Mouse (Mus musculus): Measurements from ENCODE around the gene Tex48. TPM values are rescaled to one million over a fixed set of nuclear protein-coding genes. Genes with fewer than 3 reads are reported as not detected.

Gene Tex48
- not detected in 2 replicates for polyA plus RNA-seq (2012; ENCODE audit: insufficient read depth, low replicate concordance)

- peaks cover 10% of the 10 kb centered on the region; the same call in 1 of the 2 replicates for H3K9me3 ChIP-seq
- H3K36me3 ChIP-seq (replicated peaks; ENCODE audit: low read length): no peaks in the 10 kb centered on the region
- H3K4me1 ChIP-seq: peaks cover 25% of the 10 kb centered on the region
- TF ChIP-seq GATA1 (IDR thresholded peaks at IDR 0.05; ENCODE audit: borderline replicate concordance, low read length) (no peak), FLI1 (IDR thresholded peaks at IDR 0.05; ENCODE audit: low read length) (no peak)
- H3K4me3 ChIP-seq (replicated peaks): no peak within 1 kb of the TSS
- peaks cover 34% of the 10 kb centered on the region for H3K27me3 ChIP-seq (replicated peaks)
Observed at GRCm38 (mm10) chr4:63622378-63622835, at the start of gene Tex48. TSS of gene Tex48 (minus strand) at chr4:63622428.

GRCm38 (mm10) chr4:63668255-63668654, 46.0 kb upstream of the Tex48 start:
- TF ChIP-seq FLI1 (IDR thresholded peaks at IDR 0.05; ENCODE audit: low read length) (no peak), GATA1 (IDR thresholded peaks at IDR 0.05; ENCODE audit: borderline replicate concordance, low read length) (no peak)
- H3K27me3 ChIP-seq (replicated peaks): peaks cover 38% of the 10 kb centered on the region

GRCm38 (mm10) chr4:63665738-63666137, 43.5 kb upstream of the Tex48 start:
- H3K9me3 ChIP-seq: no peaks in the 10 kb centered on the region
- no peaks in the 10 kb centered on the region for H3K36me3 ChIP-seq (replicated peaks; ENCODE audit: low read length)
- peaks cover 23% of the 10 kb centered on the region for H3K4me1 ChIP-seq
- H3K27me3 ChIP-seq (replicated peaks): peaks cover 22% of the 10 kb centered on the region
- no peak overlapping the region for H3K4me3 ChIP-seq (replicated peaks)
- TF ChIP-seq FLI1 (IDR thresholded peaks at IDR 0.05; ENCODE audit: low read length): no peak
- TF ChIP-seq GATA1 (IDR thresholded peaks at IDR 0.05; ENCODE audit: borderline replicate concordance, low read length): no peak

More at GRCm38 (mm10) chr4:63668255-63668654, 46.0 kb upstream of the Tex48 start:
- peak overlapping the region; percentile 82 for H3K4me3 ChIP-seq (replicated peaks)
- no peaks in the 10 kb centered on the region for H3K9me3 ChIP-seq
- peaks cover 28% of the 10 kb centered on the region for H3K4me1 ChIP-seq
- H3K36me3 ChIP-seq (replicated peaks; ENCODE audit: low read length): no peaks in the 10 kb centered on the region

- Histone ChIP-seq H3K4me3 (replicated peaks) (no peak within 1 kb of the TSS), H3K9me3 (peaks cover 4% of the 10 kb centered on the region), H3K4me1 (peaks cover 15% of the 10 kb centered on the region), H3K27me3 (replicated peaks) (peaks cover 22% of the 10 kb centered on the region), H3K36me3 (replicated peaks; ENCODE audit: low read length) (no peaks in the 10 kb centered on the region)
- no peak for TF ChIP-seq FLI1 (IDR thresholded peaks at IDR 0.05; ENCODE audit: low read length)
- no peak for TF ChIP-seq GATA1 (IDR thresholded peaks at IDR 0.05; ENCODE audit: borderline replicate concordance, low read length)
Observed at GRCm38 (mm10) chr4:63663279-63663678, 41.1 kb upstream of the Tex48 start, which contains the start of gene Gm11214. TSS of gene Gm11214 (minus strand) at chr4:63663379.

- Histone ChIP-seq H3K4me1 (peaks cover under 1% of the 10 kb centered on the region; the same call in 1 of the 2 replicates), H3K4me3 (replicated peaks) (no peak overlapping the region), H3K9me3 (peaks cover 10% of the 10 kb centered on the region), H3K27me3 (replicated peaks) (peaks cover 23% of the 10 kb centered on the region), H3K36me3 (replicated peaks; ENCODE audit: low read length) (no peaks in the 10 kb centered on the region)
- no peak for TF ChIP-seq FLI1 (IDR thresholded peaks at IDR 0.05; ENCODE audit: low read length)
- no peak for TF ChIP-seq GATA1 (IDR thresholded peaks at IDR 0.05; ENCODE audit: borderline replicate concordance, low read length)
Observed at GRCm38 (mm10) chr4:63661857-63662256, 39.6 kb upstream of the Tex48 start.

GRCm38 (mm10) chr4:63661426-63661825, 39.2 kb upstream of the Tex48 start:
- Histone ChIP-seq H3K27me3 (replicated peaks) (peaks cover 23% of the 10 kb centered on the region), H3K4me3 (replicated peaks) (no peak overlapping the region), H3K4me1 (no peaks in the 10 kb centered on the region; the same call in 1 of the 2 replicates), H3K9me3 (peaks cover 10% of the 10 kb centered on the region), H3K36me3 (replicated peaks; ENCODE audit: low read length) (no peaks in the 10 kb centered on the region)
- TF ChIP-seq GATA1 (IDR thresholded peaks at IDR 0.05; ENCODE audit: borderline replicate concordance, low read length) (no peak), FLI1 (IDR thresholded peaks at IDR 0.05; ENCODE audit: low read length) (no peak)

- Histone ChIP-seq H3K4me1 (no peaks in the 10 kb centered on the region), H3K4me3 (replicated peaks) (no peak overlapping the region), H3K9me3 (peaks cover 10% of the 10 kb centered on the region), H3K36me3 (replicated peaks; ENCODE audit: low read length) (no peaks in the 10 kb centered on the region), H3K27me3 (replicated peaks) (peaks cover 23% of the 10 kb centered on the region)
- no peak for TF ChIP-seq FLI1 (IDR thresholded peaks at IDR 0.05; ENCODE audit: low read length)
- TF ChIP-seq GATA1 (IDR thresholded peaks at IDR 0.05; ENCODE audit: borderline replicate concordance, low read length): no peak
Observed at GRCm38 (mm10) chr4:63659775-63660174, 37.5 kb upstream of the Tex48 start.

- TF ChIP-seq FLI1 (IDR thresholded peaks at IDR 0.05; ENCODE audit: low read length): no peak
- TF ChIP-seq GATA1 (IDR thresholded peaks at IDR 0.05; ENCODE audit: borderline replicate concordance, low read length): no peak
- no peak overlapping the region for H3K4me3 ChIP-seq (replicated peaks)
- H3K9me3 ChIP-seq: peaks cover 10% of the 10 kb centered on the region
- peaks cover 26% of the 10 kb centered on the region for H3K27me3 ChIP-seq (replicated peaks)
- no peaks in the 10 kb centered on the region for H3K36me3 ChIP-seq (replicated peaks; ENCODE audit: low read length)
- H3K4me1 ChIP-seq: no peaks in the 10 kb centered on the region
Observed at GRCm38 (mm10) chr4:63659086-63659485, 36.9 kb upstream of the Tex48 start.

- TF ChIP-seq FLI1 (IDR thresholded peaks at IDR 0.05; ENCODE audit: low read length): no peak
- TF ChIP-seq GATA1 (IDR thresholded peaks at IDR 0.05; ENCODE audit: borderline replicate concordance, low read length): no peak
- Histone ChIP-seq H3K4me1 (no peaks in the 10 kb centered on the region), H3K27me3 (replicated peaks) (peaks cover 21% of the 10 kb centered on the region), H3K9me3 (peaks cover 10% of the 10 kb centered on the region), H3K36me3 (replicated peaks; ENCODE audit: low read length) (no peaks in the 10 kb centered on the region), H3K4me3 (replicated peaks) (no peak overlapping the region)
Observed at GRCm38 (mm10) chr4:63654381-63654780, 32.2 kb upstream of the Tex48 start.

GRCm38 (mm10) chr4:63643956-63644726, 21.9 kb upstream of the Tex48 start:
- H3K4me3 ChIP-seq (replicated peaks): no peak overlapping the region
- H3K27me3 ChIP-seq (replicated peaks): peaks cover 11% of the 10 kb centered on the region
- TF ChIP-seq GATA1 (IDR thresholded peaks at IDR 0.05; ENCODE audit: borderline replicate concordance, low read length) (no peak), FLI1 (IDR thresholded peaks at IDR 0.05; ENCODE audit: low read length) (no peak)
- H3K9me3 ChIP-seq: no peaks in the 10 kb centered on the region
- no peaks in the 10 kb centered on the region for H3K36me3 ChIP-seq (replicated peaks; ENCODE audit: low read length)
- no peaks in the 10 kb centered on the region for H3K4me1 ChIP-seq
